Mouse (Mus musculus) testis, adult 2 months (tissue): ENCODE results near the gene Serpina3j.

Experiments
- CTCF ChIP-seq: fragments of 200-500 bp; IDR thresholded peaks from 2 replicates; pipeline ENCODE4 v1.5.1; 2012; ENCODE audit warnings: low read depth, mild to moderate bottlenecking, inconsistent platforms, low read length, moderate library complexity; ENCODE audit not compliant: control insufficient read depth, insufficient read depth, insufficient replicate concordance
- POLR2A ChIP-seq: fragments of 200-500 bp; IDR thresholded peaks from 2 replicates; pipeline ENCODE4 v1.6.1; 2012; ENCODE audit warnings: low read depth, mild to moderate bottlenecking, inconsistent platforms, low read length, moderate library complexity; ENCODE audit not compliant: control insufficient read depth

DNA sequence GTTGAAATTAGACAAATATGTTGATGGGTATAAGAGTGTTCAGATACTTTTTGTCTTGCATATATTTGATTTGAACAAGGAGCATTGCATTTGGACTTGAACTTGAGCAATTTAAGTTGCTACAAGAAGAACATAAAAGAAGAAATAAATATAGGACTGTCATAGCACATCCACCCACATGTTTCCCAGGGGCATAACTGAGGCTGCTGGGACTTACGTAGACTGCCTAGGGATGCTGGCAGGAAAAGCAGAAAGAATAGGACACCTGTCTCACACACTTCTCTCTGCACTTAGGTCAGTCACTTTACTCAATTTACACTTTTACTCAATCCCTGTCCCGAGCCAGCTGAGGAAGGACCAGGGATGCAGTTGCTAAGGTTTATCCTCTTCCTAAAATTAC lies 20.4 kb upstream of the Serpina3j start:
- TF ChIP-seq POLR2A (no peak), CTCF (no peak)
